Mouse (Mus musculus) spleen, adult 2 months (tissue): ENCODE measurements around the gene Gp1bb.

Experiments
- CTCF ChIP-seq: fragments of 200-500 bp; IDR thresholded peaks from 2 replicates; pipeline ENCODE4 v1.5.1; 2011; ENCODE audit warnings: mild to moderate bottlenecking, inconsistent platforms; ENCODE audit not compliant: insufficient read depth, insufficient read length, insufficient replicate concordance; ENCODE audit errors: extremely low read depth
- POLR2A ChIP-seq: fragments of 200-500 bp; IDR thresholded peaks from 2 replicates; pipeline ENCODE4 v1.6.1; 2011; ENCODE audit warnings: low read depth, low read length, inconsistent platforms

GRCm38 (mm10) chr16:18639382-18639929 lies 17.3 kb upstream of the Gp1bb start:
- no peak for TF ChIP-seq CTCF
- TF ChIP-seq POLR2A: no peak
